Mouse (Mus musculus) left cerebral cortex, adult 2 months (tissue): ENCODE measurements at regions not wholly inside any gene's neighbourhood (a gene's known extent, or its start where the extent isn't known, plus 50 kb on each side); places are given as distances from the start of the nearest gene placed in this dataset.

Experiments
- DNase-seq, 2 experiments: peaks; one replicate each; pipeline ENCODE4 v3.0.0; 2021 to 2022; ENCODE audit warnings: low spot score in 2 of 2, mixed read lengths in 1 of 2; ENCODE audit errors: extremely low spot score in 1 of 2
- H3K27ac ChIP-seq: fragments of 200-600 bp; 2 replicates; pipeline ENCODE4 v1.8.1; 2022
- H3K4me3 ChIP-seq: fragments of 200-600 bp; 2 replicates; pipeline ENCODE4 v1.8.1; 2022
- CTCF ChIP-seq: fragments of 200-600 bp; IDR thresholded peaks from 2 replicates; pipeline ENCODE4 v1.8.1; 2022; ENCODE audit warnings: antibody characterized with exemption, mild to moderate bottlenecking, moderate library complexity
- intact Hi-C: fragments of 180-260 bp; cut with DNase I; formaldehyde crosslinking; loops from one replicate; pipeline ENCODE4 v1.15.1; 2025

DNA sequence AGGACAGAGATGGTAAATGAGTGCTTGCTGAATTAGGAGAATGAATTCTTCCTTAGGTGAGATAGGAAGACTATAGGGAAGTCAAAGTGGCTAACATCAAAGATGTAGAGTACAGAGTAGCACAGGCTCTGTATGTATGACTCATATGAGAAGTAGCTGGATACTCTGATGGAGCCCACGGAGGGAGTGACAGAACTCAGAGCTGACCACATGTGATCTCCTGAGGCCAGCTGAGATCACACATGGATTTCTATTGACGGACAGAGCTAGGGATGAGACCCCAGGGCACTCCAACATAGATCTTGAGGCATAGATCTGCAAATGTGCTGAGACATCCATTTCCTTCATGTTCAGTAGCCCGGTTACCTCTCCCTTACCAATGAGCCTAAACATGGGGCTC lies 66.0 kb downstream of the Cops8 start:
- no peak for TF ChIP-seq CTCF
- intact Hi-C loops, result no loop called here

DNA sequence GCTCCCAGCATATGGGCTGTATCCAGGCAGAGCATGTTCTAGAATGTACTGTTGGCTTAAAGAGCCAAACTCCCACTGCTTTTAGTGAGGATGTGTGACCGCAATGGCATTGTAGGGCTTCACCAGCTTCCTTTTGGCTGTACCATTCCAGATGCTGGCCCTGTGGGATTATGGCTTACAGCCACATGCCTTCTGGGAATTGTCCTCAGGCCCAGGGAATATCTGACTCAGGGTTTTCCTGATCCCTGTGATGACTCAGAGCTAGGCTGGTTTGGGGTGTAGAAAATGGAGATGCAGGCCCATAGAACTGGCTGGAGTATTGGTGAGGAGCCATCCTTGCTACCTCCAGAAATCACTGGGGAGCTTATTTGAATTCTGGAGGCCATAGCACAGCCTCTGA lies 66.5 kb downstream of the Cops8 start:
- no peak for DNase-seq
- intact Hi-C loops, result no loop called here
- Histone ChIP-seq H3K4me3 (no peak overlapping the region), H3K27ac (no peak overlapping the region)
- TF ChIP-seq CTCF, result no peak

More for the DNA sequence above, 66.0 kb downstream of the Cops8 start:
- Histone ChIP-seq H3K27ac (no peak overlapping the region), H3K4me3 (no peak overlapping the region)
- no peak for DNase-seq

DNA sequence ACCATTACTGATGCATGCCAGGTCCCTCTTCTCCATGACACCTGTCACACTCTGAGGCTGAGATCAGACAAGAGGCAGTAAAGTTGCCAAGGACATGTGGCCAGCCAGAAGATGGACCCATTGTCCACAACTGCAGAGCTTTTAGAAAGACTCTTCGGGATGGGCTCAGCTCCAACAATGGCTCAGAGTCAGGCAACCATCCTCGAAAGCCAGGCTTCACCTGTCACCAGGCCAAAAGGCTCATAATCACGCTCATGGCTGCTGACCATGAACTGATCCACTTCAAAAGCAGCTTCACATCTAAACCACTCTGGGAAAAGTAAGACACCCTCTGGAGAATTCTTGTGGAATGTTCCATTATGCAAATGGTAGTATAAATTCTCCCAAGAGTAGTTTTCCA lies 67.6 kb downstream of the Cops8 start:
- TF ChIP-seq CTCF, result no peak
- intact Hi-C loops, result no loop called here
- Histone ChIP-seq H3K27ac (no peak overlapping the region), H3K4me3 (no peak overlapping the region)
- DNase-seq, result no peak

DNA sequence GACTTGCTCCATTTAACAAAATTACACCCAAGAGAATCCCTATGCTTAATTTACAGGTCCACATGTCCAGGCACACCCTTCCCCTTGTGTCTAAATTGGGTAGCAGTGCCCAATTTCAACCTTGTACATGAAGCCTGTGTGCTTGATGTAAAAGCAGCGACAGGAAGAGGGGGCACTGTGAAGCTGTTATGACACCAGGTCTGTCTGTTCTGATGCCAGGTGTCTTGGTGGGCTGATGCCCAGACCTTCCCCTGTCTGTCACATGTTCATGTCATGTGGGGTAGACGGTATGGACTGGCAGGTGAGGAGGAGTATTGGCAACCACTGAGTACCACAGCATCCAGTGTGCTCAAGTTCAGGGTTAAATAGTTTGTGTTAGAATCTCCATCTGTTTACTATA lies 71.0 kb downstream of the Cops8 start:
- Histone ChIP-seq H3K27ac (no peak overlapping the region), H3K4me3 (no peak overlapping the region)
- no peak for DNase-seq
- intact Hi-C loops, result no loop called here
- TF ChIP-seq CTCF, result no peak

DNA sequence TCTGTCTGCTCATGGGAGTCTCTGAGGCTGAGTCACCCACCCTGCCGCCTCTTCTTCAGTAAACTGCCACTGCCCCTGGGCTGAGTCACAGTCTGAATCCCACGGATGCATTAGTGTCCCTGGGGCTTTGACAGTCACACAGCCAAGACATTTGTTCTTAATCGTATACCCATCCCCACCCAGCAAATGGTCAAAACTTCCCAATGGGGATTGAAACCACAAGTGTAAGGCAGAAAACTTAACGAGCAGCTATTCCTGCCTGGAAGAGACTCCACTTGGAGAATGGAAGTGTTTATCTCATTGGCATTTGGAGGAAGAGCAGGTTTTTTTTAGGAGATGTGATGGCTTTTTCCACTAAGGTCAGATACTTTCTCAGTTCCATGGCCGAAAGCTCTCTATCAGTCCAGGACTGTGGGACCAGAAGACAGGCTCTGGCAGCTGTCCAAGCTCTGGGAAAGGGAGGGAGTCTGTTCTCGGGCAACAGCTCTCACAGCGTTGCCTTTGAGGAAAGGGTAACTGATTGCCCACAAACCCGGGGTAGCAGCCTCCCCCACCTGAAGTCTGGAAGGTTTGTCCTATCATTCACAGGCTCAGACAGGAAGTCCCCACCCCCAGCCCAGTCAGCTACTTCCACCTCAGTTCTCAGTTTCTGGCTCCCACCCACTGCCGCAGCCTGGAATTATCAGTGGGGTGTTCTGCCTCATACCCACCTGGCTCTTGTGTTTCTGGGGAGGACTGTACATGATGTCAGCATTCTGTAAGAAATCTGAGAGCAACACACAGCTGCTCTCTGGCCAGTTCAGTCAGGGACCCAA lies 73.6 kb downstream of the Cops8 start:
- no peak for TF ChIP-seq CTCF
- Histone ChIP-seq H3K4me3 (no peak overlapping the region), H3K27ac (no peak overlapping the region)
- intact Hi-C loops, result no loop called here
- DNase-seq, result peak; percentile 19 to 21

DNA sequence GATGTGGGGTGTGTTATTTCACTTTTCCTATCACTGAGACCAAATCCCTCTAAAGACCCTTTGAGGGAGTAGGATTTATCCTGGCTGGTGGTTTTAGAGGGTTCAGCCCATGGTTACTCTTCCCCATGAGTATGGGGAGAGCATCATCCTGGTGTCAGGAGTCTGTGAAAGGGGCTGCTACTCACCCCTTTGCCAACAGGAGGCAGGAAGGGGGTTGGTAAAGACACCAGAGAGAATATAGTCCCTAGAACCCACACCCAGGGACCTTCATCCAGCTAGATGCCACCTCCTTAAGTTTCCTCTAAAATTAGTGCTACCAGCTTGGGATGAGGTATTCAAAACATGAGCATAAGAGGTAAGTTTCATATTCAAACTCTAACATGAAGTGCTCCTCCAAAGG lies 74.4 kb downstream of the Cops8 start:
- DNase-seq, result no peak
- Histone ChIP-seq H3K4me3 (no peak overlapping the region), H3K27ac (no peak overlapping the region)
- no peak; the same call in 1 of the 2 replicates for TF ChIP-seq CTCF
- intact Hi-C loops, result no loop called here

DNA sequence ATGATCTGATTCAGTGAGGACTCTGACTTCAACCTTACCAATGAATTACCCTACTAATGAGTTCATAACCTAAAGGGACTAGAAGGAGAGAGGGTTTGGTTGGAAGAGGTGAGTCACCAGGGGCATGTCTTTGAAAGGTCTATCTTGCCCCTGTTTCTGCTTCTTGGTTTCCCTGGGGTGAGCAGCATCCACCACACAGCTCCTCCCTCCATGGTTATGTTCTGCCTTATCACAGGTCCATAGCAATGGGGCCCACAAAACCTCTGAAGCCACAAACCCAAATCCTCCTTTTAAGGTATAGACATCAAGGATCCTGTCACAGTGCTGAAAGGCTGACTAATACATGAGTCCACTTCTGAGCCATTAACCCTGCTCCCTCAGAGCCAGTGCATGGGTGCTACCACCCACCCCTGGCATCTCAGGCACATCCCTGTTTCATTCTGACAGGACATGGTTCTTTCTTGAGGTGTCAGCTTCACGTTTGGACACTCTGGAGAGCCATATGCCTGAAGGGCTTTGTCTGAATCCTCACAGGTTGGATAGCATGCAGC lies 74.9 kb downstream of the Cops8 start:
- Histone ChIP-seq H3K27ac (no peak overlapping the region), H3K4me3 (no peak overlapping the region)
- TF ChIP-seq CTCF, result no peak
- intact Hi-C loops, result no loop called here
- DNase-seq, result no peak

DNA sequence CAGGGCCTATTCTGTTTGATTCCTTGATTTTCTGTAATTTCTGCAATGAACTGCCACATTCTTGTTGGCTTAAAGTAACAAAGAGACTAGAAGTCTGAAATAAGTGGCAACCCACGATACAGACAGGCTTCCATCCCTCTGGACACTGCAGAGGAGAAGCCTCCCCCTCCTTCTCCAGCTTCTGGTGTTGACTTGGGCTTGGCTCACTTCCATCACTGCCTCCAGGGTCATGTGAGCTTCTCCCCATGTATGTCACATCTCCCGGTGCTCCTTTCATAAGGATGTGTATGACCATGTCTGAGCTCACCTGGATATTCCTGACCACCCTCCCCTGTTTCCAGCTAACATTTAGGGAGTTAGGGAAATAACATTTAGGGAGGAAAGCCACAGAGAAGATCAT lies 75.6 kb downstream of the Cops8 start:
- DNase-seq, result no peak
- no peak for TF ChIP-seq CTCF
- Histone ChIP-seq H3K27ac (no peak overlapping the region), H3K4me3 (no peak overlapping the region)
- intact Hi-C loops, result no loop called here

DNA sequence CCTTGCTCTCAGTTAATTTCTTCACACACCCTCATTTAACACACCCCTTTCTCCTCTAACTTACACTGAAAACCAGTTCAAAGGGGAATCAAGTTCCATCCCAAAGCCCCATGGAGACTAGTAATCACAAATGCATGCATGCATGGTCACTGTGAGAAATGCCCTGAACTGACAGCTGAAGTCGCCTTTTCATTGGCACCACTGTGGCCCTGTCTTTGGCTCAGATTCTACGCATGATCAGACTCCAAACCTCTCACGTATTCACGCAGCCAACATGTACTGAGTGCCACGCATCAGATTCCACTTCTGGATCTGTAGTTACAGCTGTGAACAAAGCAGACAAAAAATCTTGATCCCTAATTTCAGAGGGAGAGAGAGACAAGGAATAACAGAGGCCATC lies 85.3 kb downstream of the Cops8 start:
- no peak for DNase-seq
- no peak overlapping the region for H3K27ac ChIP-seq
- intact Hi-C loops, result no loop called here
- TF ChIP-seq CTCF, result no peak
- no peak overlapping the region for H3K4me3 ChIP-seq

DNA sequence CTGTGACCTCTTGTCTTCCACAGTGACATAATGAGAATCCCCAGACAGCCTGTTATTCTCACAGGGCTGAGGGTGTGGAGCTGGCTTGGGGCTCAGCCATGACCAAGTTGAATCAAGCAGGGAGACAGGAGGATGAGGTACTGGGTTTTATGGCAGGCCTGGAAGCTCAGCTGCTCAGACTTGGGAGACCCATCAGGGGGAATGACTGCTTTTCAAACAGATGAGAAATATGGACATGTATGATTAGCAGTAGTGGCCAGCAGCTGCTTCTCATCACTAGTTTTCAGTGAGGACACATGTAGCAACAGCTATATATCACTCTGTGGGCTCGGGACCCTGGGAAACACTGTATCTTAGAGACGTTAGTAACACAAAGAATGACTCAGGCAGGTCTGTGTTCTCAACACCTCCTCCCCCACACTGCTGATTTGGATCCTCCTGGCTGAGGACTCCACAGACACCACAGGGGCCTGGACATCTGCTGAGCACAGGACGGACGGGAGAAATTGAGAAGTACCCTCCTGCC lies 87.9 kb downstream of the Cops8 start:
- intact Hi-C loops, result loop anchor here (1.0 to 5.0 kb wide), 3 partner anchors 42 to 148 kb away; no protein-coding TSS in a partner anchor
- no peak for TF ChIP-seq CTCF
- Histone ChIP-seq H3K27ac (peak overlapping the region; percentile 69), H3K4me3 (no peak overlapping the region)
- peak; percentile 35 to 56 for DNase-seq

DNA sequence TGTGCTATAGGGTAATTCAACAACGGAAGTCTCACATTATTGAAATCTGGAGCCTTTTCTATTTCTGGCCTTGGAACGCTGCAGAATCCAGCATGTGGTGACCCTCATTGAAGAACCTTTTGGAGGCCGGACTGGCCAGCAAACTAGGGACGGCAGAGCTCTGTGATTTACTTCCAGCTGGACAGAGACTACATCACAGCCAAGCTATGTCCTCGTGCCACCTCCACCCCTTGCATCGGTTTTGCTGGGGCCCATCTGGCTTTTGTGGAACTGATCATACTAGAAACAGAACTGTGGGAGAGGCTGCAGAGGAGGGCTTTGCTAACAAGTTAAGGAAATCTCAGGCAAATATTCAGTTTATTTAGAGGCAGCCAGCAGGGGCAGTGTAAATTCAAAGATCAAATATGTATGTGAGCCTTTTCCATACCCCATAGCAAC lies 88.4 kb downstream of the Cops8 start:
- intact Hi-C loops, result loop anchor here (1.0 to 5.0 kb wide), 3 partner anchors 41 to 148 kb away; no protein-coding TSS in a partner anchor
- TF ChIP-seq CTCF, result peak; percentile 26
- H3K4me3 ChIP-seq, result no peak overlapping the region
- H3K27ac ChIP-seq, result peak overlapping the region; percentile 69
- peak; percentile 23 to 50 for DNase-seq

DNA sequence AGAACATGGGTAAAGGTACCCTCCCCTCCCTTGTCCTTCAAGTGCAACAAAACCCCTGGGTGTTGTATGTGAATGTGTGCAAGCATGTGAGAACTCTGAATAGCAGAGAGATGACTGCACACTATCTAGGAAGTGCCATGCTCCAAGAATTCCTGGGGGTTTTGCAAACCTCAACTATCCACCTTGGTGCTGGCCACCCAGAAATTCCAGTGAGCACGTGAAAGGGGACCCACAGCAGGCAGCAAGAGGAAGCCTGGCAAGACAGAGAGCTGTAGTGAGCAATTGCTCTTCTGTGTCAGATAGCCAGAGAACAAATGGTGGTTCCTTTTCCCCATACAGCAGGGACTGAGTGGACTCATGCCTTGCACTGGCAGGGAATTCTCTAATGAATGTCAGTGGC lies 90.1 kb downstream of the Cops8 start:
- intact Hi-C loops, result loop anchor here (5.0 kb wide), 1 partner anchor 39 kb away; no protein-coding TSS in a partner anchor
- no peak for DNase-seq
- TF ChIP-seq CTCF, result no peak
- no peak overlapping the region for H3K27ac ChIP-seq
- no peak overlapping the region for H3K4me3 ChIP-seq
